Mouse (Mus musculus): ENCODE measurements at regions not wholly inside any gene's neighbourhood (a gene's known extent, or its start where the extent isn't known, plus 50 kb on each side); places are given as distances from the start of the nearest gene placed in this dataset.

- Histone ChIP-seq H3K27me3 (ENCODE audit: control insufficient read depth, insufficient read depth, low read length) (no peaks in the 10 kb centered on the region), H3K4me1 (ENCODE audit: control insufficient read depth, insufficient read depth, low read length) (no peaks in the 10 kb centered on the region), H3K9ac (ENCODE audit: low read length) (no peak overlapping the region), H3K36me3 (ENCODE audit: control insufficient read depth, insufficient read depth, low read length) (no peaks in the 10 kb centered on the region), H3K4me3 (ENCODE audit: low read depth, low read length) (no peak overlapping the region), H3K27ac (ENCODE audit: low read depth, low read length) (no peak overlapping the region), H3K9me3 (ENCODE audit: control insufficient read depth, low read length) (no peaks in the 10 kb centered on the region), H3K4me2 (no peak overlapping the region)
- no peak for DNase-seq (ENCODE audit: low spot score, missing footprints)
- ATAC-seq (ENCODE audit: low FRiP score): no peak
Measured at GRCm38 (mm10) chr6:73676979-73677378, 207.5 kb upstream of the 4931417E11Rik start.

- H3K27me3 ChIP-seq (ENCODE audit: control insufficient read depth, insufficient read depth, low read length): no peaks in the 10 kb centered on the region
- H3K9ac ChIP-seq (ENCODE audit: low read length): no peak overlapping the region
- no peak overlapping the region for H3K27ac ChIP-seq (ENCODE audit: low read depth, low read length)
- 57% methylated on average over 1 of the region's 1 CpGs for WGBS
- H3K9me3 ChIP-seq (ENCODE audit: control insufficient read depth, low read length): no peaks in the 10 kb centered on the region
- H3K36me3 ChIP-seq (ENCODE audit: control insufficient read depth, insufficient read depth, low read length): no peaks in the 10 kb centered on the region
- no peak for DNase-seq (ENCODE audit: low spot score, missing footprints)
- no peak overlapping the region for H3K4me3 ChIP-seq (ENCODE audit: low read depth, low read length)
- no peak for ATAC-seq (ENCODE audit: low FRiP score)
- no peaks in the 10 kb centered on the region for H3K4me1 ChIP-seq (ENCODE audit: control insufficient read depth, insufficient read depth, low read length)
- no peak overlapping the region for H3K4me2 ChIP-seq
Measured at GRCm38 (mm10) chr6:73669401-73669800, 199.9 kb upstream of the 4931417E11Rik start.

- Histone ChIP-seq H3K9me3 (ENCODE audit: control insufficient read depth, low read length) (no peaks in the 10 kb centered on the region), H3K9ac (ENCODE audit: low read length) (no peak overlapping the region), H3K4me2 (no peak overlapping the region), H3K27me3 (ENCODE audit: control insufficient read depth, insufficient read depth, low read length) (no peaks in the 10 kb centered on the region), H3K4me3 (ENCODE audit: low read depth, low read length) (no peak overlapping the region), H3K4me1 (ENCODE audit: control insufficient read depth, insufficient read depth, low read length) (no peaks in the 10 kb centered on the region), H3K27ac (ENCODE audit: low read depth, low read length) (no peak overlapping the region), H3K36me3 (ENCODE audit: control insufficient read depth, insufficient read depth, low read length) (no peaks in the 10 kb centered on the region)
- WGBS: 81% methylated on average over 5 of the region's 5 CpGs
- DNase-seq (ENCODE audit: low spot score, missing footprints) (no peak), ATAC-seq (ENCODE audit: low FRiP score) (no peak)
Measured at GRCm38 (mm10) chr6:73658988-73659387, 189.5 kb upstream of the 4931417E11Rik start.

- DNase-seq (ENCODE audit: low spot score, missing footprints): no peak
- H3K4me2 ChIP-seq: no peak overlapping the region
- H3K9ac ChIP-seq (ENCODE audit: low read length): no peak overlapping the region
- no peaks in the 10 kb centered on the region for H3K36me3 ChIP-seq (ENCODE audit: control insufficient read depth, insufficient read depth, low read length)
- no peaks in the 10 kb centered on the region for H3K27me3 ChIP-seq (ENCODE audit: control insufficient read depth, insufficient read depth, low read length)
- no peak overlapping the region for H3K27ac ChIP-seq (ENCODE audit: low read depth, low read length)
- no peak for ATAC-seq (ENCODE audit: low FRiP score)
- no peaks in the 10 kb centered on the region for H3K4me1 ChIP-seq (ENCODE audit: control insufficient read depth, insufficient read depth, low read length)
- no peak overlapping the region for H3K4me3 ChIP-seq (ENCODE audit: low read depth, low read length)
- H3K9me3 ChIP-seq (ENCODE audit: control insufficient read depth, low read length): no peaks in the 10 kb centered on the region
- 47% methylated on average over 2 of the region's 2 CpGs for WGBS
Measured at GRCm38 (mm10) chr6:73645378-73645777, 175.9 kb upstream of the 4931417E11Rik start.

GRCm38 (mm10) chr6:73644778-73645267 is 175.4 kb upstream of the 4931417E11Rik start:
- 52% methylated on average over 2 of the region's 2 CpGs for WGBS
- no peaks in the 10 kb centered on the region for H3K4me1 ChIP-seq (ENCODE audit: control insufficient read depth, insufficient read depth, low read length)
- no peak overlapping the region for H3K4me2 ChIP-seq
- no peak overlapping the region for H3K9ac ChIP-seq (ENCODE audit: low read length)
- H3K36me3 ChIP-seq (ENCODE audit: control insufficient read depth, insufficient read depth, low read length): no peaks in the 10 kb centered on the region
- H3K27me3 ChIP-seq (ENCODE audit: control insufficient read depth, insufficient read depth, low read length): no peaks in the 10 kb centered on the region
- no peak overlapping the region for H3K4me3 ChIP-seq (ENCODE audit: low read depth, low read length)
- no peaks in the 10 kb centered on the region for H3K9me3 ChIP-seq (ENCODE audit: control insufficient read depth, low read length)
- ATAC-seq (ENCODE audit: low FRiP score): peak; percentile 64; the same call in 1 of the 2 replicates
- DNase-seq (ENCODE audit: low spot score, missing footprints): no peak
- H3K27ac ChIP-seq (ENCODE audit: low read depth, low read length): no peak overlapping the region

- H3K9me3 ChIP-seq (ENCODE audit: control insufficient read depth, low read length): no peaks in the 10 kb centered on the region
- H3K27ac ChIP-seq (ENCODE audit: low read depth, low read length): no peak overlapping the region
- no peak overlapping the region for H3K4me2 ChIP-seq
- H3K4me3 ChIP-seq (ENCODE audit: low read depth, low read length): no peak overlapping the region
- H3K36me3 ChIP-seq (ENCODE audit: control insufficient read depth, insufficient read depth, low read length): no peaks in the 10 kb centered on the region
- 18% methylated on average over 1 of the region's 1 CpGs for WGBS
- H3K4me1 ChIP-seq (ENCODE audit: control insufficient read depth, insufficient read depth, low read length): no peaks in the 10 kb centered on the region
- no peaks in the 10 kb centered on the region for H3K27me3 ChIP-seq (ENCODE audit: control insufficient read depth, insufficient read depth, low read length)
- ATAC-seq (ENCODE audit: low FRiP score): no peak
- DNase-seq (ENCODE audit: low spot score, missing footprints): no peak
- no peak overlapping the region for H3K9ac ChIP-seq (ENCODE audit: low read length)
Measured at GRCm38 (mm10) chr6:73628600-73628999, 159.1 kb upstream of the 4931417E11Rik start.

GRCm38 (mm10) chr6:73626451-73626850 is 157.0 kb upstream of the 4931417E11Rik start:
- DNase-seq (ENCODE audit: low spot score, missing footprints) (no peak), ATAC-seq (ENCODE audit: low FRiP score) (no peak)
- no peaks in the 10 kb centered on the region for H3K36me3 ChIP-seq (ENCODE audit: control insufficient read depth, insufficient read depth, low read length)
- WGBS: 53% methylated on average over 5 of the region's 5 CpGs
- no peak overlapping the region for H3K9ac ChIP-seq (ENCODE audit: low read length)
- H3K4me2 ChIP-seq: no peak overlapping the region
- H3K9me3 ChIP-seq (ENCODE audit: control insufficient read depth, low read length): no peaks in the 10 kb centered on the region
- H3K27me3 ChIP-seq (ENCODE audit: control insufficient read depth, insufficient read depth, low read length): no peaks in the 10 kb centered on the region
- no peaks in the 10 kb centered on the region for H3K4me1 ChIP-seq (ENCODE audit: control insufficient read depth, insufficient read depth, low read length)
- no peak overlapping the region for H3K4me3 ChIP-seq (ENCODE audit: low read depth, low read length)
- H3K27ac ChIP-seq (ENCODE audit: low read depth, low read length): no peak overlapping the region

GRCm38 (mm10) chr6:73624211-73624610 is 154.7 kb upstream of the 4931417E11Rik start:
- H3K9ac ChIP-seq (ENCODE audit: low read length): no peak overlapping the region
- no peaks in the 10 kb centered on the region for H3K4me1 ChIP-seq (ENCODE audit: control insufficient read depth, insufficient read depth, low read length)
- H3K36me3 ChIP-seq (ENCODE audit: control insufficient read depth, insufficient read depth, low read length): no peaks in the 10 kb centered on the region
- no peak overlapping the region for H3K27ac ChIP-seq (ENCODE audit: low read depth, low read length)
- no peak for DNase-seq (ENCODE audit: low spot score, missing footprints)
- ATAC-seq (ENCODE audit: low FRiP score): no peak
- H3K9me3 ChIP-seq (ENCODE audit: control insufficient read depth, low read length): no peaks in the 10 kb centered on the region
- H3K4me3 ChIP-seq (ENCODE audit: low read depth, low read length): no peak overlapping the region
- H3K27me3 ChIP-seq (ENCODE audit: control insufficient read depth, insufficient read depth, low read length): no peaks in the 10 kb centered on the region
- WGBS: 96% methylated on average over 1 of the region's 1 CpGs
- H3K4me2 ChIP-seq: no peak overlapping the region

GRCm38 (mm10) chr6:73621839-73622426 is 152.5 kb upstream of the 4931417E11Rik start:
- no peak overlapping the region for H3K4me2 ChIP-seq
- no peaks in the 10 kb centered on the region for H3K36me3 ChIP-seq (ENCODE audit: control insufficient read depth, insufficient read depth, low read length)
- no peaks in the 10 kb centered on the region for H3K4me1 ChIP-seq (ENCODE audit: control insufficient read depth, insufficient read depth, low read length)
- H3K27me3 ChIP-seq (ENCODE audit: control insufficient read depth, insufficient read depth, low read length): no peaks in the 10 kb centered on the region
- H3K4me3 ChIP-seq (ENCODE audit: low read depth, low read length): no peak overlapping the region
- no peak overlapping the region for H3K9ac ChIP-seq (ENCODE audit: low read length)
- no peak for ATAC-seq (ENCODE audit: low FRiP score)
- DNase-seq (ENCODE audit: low spot score, missing footprints): no peak
- WGBS: 87% methylated on average over 4 of the region's 4 CpGs
- H3K9me3 ChIP-seq (ENCODE audit: control insufficient read depth, low read length): no peaks in the 10 kb centered on the region
- H3K27ac ChIP-seq (ENCODE audit: low read depth, low read length): no peak overlapping the region

Measured in midbrain, embryonic 11.5 days (tissue).